Mouse (Mus musculus) liver, adult 2 months (tissue): ENCODE data around the gene Gclc.

Experiments
- CTCF ChIP-seq: fragments of 200-500 bp; IDR thresholded peaks from 2 replicates; pipeline ENCODE4 v1.5.1; 2011; ENCODE audit warnings: low read depth, low read length, control low read depth
- POLR2A ChIP-seq: fragments of 200-500 bp; IDR thresholded peaks from 2 replicates; pipeline ENCODE4 v1.6.1; 2011; ENCODE audit warnings: low read length, control low read depth; ENCODE audit not compliant: insufficient read depth; ENCODE audit errors: extremely low read depth

- no peak for TF ChIP-seq CTCF
- no peak for TF ChIP-seq POLR2A
These were observed 32.0 kb upstream of the Gclc start for GRCm38 (mm10) chr9:77722381-77722780.
